Mouse (Mus musculus): ENCODE results near the gene Abca7.

The Abca7 gene

DNA sequence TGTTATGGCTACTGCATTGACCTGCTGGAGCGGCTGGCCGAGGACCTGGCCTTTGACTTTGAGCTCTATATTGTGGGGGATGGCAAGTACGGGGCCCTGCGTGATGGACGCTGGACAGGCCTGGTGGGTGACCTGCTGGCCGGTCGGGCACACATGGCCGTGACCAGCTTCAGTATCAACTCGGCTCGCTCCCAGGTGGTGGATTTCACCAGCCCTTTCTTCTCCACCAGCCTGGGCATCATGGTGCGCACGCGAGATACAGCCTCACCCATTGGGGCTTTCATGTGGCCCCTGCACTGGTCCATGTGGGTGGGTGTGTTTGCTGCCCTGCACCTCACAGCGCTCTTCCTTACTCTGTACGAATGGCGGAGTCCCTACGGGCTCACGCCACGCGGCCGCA lies 22.2 kb upstream of the Abca7 start:
- no peak for DNase-seq (ENCODE audit: low read depth, low spot score)

DNA sequence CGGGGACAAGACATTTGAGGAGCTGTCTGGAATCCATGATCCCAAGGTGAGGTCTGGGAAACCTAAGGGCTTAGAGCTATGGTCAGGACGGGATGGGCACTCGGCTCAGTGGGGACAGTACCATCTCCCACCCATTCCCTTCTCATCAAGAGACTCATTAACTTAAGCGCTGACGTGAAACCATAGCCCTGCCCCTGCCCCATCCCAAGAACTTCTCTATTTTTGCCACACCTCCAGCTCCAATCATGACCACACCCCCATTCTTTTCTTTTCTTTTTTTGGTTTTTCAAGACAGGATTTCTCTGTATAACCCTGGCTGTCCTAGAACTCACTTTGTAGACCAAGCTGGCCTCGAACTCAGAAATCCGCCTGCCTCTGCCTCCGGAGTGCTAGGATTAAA lies 21.6 kb upstream of the Abca7 start:
- DNase-seq (ENCODE audit: low read depth, low spot score): no peak

DNA sequence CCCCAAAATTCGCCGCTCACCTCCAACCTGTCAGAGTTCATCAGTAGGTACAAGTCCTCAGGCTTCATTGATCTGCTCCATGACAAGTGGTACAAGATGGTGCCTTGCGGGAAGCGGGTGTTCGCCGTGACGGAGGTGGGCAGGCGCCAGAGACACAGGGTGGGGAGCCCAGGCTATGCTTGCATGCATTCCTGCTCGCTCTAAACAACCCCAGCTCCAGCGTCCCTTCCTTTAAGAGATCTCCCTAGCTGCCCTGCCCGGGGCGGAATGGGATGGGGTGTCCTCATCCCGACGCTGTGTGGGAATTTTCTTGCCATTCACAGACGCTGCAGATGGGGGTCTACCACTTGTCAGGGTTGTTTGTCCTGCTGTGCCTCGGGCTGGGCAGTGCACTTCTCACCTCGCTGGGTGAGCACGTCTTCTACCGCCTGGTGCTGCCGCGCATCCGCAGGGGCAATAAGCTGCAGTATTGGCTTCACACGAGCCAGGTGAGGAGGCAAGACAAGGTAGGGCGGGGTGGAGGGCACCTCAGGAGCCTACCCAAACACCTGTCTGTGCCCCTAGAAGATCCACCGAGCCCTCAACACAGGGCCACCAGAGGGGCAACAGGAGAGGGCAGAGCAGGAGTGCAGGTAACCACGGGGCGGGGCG lies 20.1 kb upstream of the Abca7 start:
- no peak for DNase-seq (ENCODE audit: low read depth, low spot score)

DNA sequence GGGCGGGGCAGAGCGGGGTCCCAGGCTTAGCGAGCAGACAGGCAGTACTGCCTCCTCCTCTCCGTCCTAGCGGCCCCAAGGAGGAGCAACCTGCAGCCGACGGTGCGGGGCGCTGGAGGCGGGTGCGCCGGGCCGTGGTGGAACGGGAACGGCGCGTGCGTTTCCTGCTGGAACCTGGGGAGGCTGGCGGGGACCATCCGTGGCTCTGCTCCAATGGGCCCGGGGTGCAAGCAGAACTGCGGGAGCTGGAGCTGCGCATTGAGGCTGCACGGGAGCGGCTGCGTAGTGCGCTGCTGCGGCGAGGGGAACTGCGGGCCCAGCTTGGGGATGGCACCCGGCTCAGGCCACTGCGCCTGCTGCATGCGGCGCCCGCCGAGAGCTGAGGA lies 19.6 kb upstream of the Abca7 start:
- no peak for DNase-seq (ENCODE audit: low read depth, low spot score)

DNA sequence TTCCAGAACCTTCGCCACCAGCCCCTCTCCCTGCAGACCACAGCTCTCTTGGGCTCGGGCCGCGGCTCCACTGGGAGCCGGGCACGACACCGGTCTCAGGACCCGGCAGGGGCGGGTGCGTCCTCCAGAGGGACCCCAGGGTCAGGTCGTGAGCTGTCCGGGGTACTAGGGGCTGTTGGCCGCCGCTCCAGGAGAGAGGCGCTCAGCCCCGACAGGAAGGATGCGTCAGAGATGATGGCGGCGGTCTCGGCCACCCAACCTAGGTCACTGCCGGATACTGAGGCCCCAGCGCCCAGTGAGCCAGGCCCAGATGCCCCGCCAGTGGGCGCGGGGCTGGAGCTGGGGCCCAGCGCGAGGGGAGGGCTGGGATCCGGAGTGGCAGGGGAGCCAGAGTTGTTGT lies 19.0 kb upstream of the Abca7 start:
- DNase-seq (ENCODE audit: low read depth, low spot score): no peak

DNA sequence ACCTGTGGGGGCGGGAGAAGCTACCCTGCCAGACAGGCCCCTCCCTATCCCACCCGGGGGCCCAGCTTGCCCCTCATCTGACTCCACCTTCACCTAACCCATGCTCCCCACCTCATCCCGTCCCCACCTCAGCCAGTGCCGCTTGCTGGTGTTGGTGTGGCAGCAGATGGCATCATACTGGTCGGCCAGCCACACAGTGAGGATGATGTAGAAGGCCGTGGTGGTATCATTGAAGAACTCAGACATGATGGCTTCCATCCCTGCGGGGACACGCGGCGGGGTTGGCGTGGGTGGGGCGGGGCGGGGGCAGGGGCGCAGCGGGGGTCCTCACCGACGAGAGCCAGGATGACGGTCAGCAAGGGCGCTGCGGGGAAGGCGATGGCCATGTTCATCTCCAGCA lies 18.2 kb upstream of the Abca7 start:
- DNase-seq (ENCODE audit: low read depth, low spot score): no peak

DNA sequence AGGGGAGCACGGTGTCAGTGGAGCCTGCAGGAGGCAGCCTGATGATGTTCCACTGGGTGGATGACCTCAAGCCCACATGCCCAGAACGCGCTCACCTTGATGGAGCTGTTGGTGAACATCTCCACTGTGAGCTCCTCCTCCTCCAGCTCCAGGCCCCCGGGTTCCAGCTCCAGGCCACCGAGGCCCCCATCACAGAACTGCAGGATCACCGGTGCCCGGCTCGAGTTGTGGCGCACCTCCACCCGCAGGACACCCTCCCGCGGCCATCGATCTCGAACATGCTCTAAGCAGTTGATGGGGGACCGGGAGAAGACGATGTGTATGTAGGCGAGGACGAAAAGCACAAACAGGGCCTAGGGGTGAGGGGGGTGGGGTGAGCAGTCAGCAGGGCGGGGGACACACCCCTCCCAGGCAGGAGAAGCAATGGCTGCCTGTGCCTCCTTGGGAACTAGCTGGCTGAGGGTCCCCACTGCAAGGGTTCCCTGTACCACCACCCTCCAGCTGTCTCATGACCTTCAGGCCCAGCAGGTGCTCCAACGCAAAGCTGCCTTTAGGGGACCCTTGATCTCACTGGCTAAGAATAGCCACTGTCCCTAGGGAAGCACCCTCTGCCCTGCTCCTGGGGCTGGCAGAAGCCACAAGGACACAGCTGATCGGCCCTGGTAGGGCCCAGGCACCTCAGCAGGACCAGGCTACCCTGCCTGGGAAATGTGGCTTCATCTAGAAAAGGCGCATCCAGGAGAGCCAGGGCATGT lies 16.7 kb upstream of the Abca7 start:
- no peak for DNase-seq (ENCODE audit: low read depth, low spot score)

DNA sequence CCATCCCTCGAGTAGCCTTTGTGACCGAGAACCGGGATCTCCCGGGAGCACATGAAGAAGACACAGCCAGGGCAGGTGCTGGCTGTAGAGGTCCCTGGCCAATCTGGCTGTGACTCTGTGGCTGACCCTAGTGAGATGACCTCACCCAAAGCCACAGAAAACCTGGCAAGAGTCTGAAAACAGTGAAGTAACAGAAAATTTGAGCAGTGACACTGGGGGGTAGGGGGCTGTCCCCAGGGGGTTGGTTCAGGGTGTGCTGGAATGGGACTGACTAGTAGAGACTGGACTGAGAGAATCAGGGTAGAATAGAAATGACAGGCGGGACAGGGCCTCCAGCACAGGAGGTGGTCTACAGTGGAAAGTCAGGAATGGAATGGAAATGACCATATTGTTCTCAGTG lies 13.1 kb upstream of the Abca7 start:
- no peak for DNase-seq (ENCODE audit: low read depth, low spot score)

DNA sequence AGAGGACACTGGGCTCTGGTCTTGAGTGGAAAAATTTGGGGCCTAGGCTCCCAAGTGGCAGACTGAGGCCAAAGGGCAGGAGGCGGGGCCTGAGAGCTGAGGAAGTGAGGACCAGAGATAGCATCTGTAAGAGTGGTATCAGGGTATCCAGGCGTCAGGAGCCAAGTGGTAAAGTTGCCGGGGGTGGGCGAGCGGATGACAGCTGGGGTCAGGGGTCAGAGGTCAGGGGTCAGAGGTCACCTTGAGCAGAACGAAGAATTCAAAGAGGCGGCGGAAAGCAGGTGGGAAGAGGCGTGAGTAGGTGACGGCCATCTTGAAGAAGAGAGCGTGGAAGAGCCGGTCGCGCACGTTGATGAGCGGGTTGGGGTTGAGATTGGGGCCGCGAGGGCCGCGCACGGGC lies 12.6 kb upstream of the Abca7 start:
- DNase-seq (ENCODE audit: low read depth, low spot score): no peak

DNA sequence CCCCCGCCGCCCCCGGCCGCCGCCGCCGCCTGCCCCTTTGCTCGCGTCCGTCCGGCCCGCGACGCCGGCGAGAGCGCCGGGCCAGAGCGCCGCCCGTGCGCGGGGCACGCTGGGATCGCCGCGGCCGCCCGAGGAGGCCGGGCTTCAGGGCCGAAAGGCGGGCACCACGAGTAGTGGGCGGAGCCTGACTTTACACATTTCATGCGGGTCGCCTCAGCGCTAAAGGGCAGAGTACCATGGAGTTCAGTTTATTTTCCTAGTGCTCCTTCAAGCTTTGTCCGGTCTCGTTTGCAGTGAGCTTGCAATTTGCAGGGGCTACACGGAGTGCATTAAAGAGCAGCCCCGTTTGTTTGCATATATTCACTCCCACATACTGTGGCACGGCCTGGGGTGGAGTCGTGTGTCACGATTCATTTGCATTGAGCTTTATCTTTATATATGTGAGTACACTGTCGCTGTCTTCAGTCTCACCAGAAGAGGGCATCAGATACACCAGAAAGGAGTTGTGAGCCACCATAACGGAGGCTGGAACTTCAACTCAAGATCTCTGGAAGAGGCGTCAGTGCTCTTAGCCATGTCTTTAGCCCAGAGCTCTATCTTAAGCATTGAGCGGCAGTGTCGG lies 12.0 kb upstream of the Abca7 start, which contains the start of gene Tmem259:
Gene Tmem259 (minus strand): TSS at position 136 of the 622 bp plus-strand sequence.
- peak; percentile 87 for DNase-seq (ENCODE audit: low read depth, low spot score)

DNA sequence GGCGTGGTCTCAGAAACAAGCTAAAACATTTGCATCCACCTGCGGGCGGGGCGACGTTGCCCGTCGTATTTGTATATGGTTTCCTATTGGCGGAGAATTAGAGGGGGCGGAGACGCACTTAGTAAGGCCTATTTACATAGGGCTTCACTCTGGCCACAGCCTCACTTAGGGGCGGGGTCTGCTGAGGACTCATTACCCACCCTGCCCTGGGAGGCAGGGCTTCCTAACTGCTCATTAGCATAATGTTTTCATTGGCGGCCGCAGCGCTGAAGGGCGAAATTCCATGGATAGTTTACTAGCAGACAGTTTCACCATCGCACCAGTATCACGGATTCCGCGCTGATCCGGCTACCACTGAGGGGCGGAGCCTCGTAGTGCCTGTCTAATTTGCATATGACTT lies 11.4 kb upstream of the Abca7 start:
- peak; percentile 98 for DNase-seq (ENCODE audit: low read depth, low spot score)

DNA sequence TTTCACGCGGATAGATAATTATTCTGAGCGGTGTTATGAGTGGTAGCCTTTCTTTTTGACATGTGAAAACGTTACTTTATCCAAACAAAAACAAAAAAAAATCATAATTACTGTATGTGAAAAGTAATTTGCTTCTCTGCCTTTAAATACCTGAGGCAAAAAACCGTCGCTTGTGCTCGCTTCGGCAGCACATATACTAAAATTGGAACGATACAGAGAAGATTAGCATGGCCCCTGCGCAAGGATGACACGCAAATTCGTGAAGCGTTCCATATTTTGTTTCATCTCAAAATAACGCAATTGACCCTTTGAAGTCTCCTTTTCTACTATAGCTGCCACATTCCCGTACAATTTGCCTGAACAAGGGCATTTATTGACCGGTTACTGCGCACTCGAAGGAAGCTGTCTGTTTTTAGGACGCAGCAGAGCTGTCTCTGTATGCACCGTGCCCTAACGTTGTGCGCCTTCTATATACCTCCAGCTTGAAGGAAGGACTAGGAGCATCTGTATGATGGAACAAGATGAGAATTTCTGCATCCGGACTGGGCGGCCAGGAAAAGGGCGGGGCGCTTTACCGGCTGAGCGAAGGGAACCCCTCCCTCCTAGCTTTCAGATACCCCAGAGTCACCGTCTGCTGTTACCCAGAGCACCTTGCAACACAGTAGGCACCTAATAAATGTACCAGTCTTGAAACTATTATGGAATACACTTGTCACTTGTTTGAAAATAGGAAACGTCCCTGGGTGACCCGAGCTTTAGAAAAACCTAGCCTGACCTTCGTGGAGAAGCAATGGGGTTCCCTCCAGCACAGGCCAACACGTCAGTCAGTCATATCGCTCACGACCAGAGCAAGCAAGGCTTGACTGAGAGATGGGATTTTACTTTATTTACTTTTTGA lies 10.7 kb upstream of the Abca7 start:
- peak; percentile 32 for DNase-seq (ENCODE audit: low read depth, low spot score)

DNA sequence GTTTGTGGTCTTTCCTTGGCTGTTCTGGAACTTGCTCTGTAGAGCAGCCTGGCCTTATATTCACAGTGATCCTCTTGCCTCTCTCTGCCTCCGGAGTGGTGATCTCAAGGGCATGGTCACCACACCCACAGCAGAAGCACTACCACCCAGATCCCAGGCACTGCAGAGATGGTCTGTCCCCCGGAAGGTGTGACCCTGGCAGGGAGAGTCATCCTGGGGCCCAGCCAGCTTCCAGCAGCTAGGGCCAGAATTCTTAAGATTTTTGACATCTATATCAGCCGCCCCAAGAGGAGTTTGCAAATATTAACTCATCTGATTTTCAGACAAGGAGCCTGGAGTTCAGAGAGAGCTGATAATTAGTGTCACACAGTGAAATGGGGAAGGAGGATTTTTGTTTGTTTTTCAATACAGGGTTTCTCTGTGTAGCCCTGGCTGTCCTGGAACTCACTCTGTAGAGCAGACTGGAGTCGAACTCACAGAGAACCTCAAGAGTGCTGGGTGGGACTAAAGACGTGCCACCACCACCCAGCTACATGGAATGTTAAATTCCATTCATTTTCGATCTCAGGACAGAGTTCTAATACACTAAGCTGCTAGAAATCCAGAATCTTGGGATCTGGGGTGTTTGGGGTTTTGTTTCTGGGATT lies 9.9 kb upstream of the Abca7 start:
- DNase-seq (ENCODE audit: low read depth, low spot score): no peak

DNA sequence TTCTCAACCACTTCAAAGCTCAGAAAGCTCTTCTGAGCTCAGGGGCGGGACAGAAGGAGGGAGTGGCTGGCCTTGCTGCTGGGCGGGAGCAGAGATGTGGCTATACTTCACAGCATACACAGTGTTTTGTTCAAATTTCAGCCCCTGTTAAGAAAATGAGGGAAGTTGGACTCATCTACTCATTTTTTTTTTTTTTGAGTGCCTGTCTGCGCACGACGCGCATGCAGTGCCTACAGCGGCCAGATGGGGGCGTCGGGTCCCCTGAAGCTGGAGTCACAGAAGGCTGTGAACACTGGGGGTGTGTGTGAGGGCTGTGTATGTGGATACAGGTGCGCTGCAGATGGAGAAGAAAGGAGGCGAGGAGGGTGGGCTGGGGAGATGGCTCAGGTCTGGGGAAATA lies 9.3 kb upstream of the Abca7 start:
- no peak for DNase-seq (ENCODE audit: low read depth, low spot score)

DNA sequence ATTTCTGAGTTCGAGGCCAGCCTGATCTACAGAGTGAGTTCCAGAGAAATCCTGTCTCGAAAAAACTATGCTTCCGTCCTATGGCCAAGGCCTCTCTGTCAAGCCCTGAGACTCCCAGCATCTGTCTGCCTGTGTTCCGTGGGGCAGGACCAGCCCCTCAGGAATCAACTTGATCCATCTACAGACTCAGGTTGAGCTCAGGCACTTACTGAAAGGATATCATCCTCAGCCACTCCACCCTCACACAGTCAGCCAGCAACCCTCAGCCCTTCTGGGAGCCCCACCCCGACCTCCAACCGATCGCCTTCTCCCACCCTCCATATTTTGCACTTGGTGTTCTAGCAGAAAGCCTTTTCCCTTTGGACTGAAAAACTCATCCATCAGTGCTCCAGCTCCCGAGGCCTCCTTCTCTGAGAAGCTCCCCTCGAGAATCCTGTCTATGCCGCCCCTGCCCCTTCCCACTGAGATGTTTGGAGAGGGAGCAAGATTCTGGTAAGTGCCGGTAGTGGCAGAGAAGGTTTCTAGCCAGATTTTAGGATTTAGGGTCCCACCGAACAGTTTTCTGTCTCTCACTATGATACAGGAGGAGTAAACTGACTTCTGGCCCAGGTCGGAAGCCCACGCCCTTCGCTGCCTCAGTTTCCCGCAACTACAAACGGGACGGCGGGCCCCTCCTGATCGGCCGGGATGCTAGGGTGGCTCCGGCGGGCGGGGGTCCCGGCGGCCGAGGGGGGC lies 8.4 kb upstream of the Abca7 start:
- DNase-seq (ENCODE audit: low read depth, low spot score): no peak

DNA sequence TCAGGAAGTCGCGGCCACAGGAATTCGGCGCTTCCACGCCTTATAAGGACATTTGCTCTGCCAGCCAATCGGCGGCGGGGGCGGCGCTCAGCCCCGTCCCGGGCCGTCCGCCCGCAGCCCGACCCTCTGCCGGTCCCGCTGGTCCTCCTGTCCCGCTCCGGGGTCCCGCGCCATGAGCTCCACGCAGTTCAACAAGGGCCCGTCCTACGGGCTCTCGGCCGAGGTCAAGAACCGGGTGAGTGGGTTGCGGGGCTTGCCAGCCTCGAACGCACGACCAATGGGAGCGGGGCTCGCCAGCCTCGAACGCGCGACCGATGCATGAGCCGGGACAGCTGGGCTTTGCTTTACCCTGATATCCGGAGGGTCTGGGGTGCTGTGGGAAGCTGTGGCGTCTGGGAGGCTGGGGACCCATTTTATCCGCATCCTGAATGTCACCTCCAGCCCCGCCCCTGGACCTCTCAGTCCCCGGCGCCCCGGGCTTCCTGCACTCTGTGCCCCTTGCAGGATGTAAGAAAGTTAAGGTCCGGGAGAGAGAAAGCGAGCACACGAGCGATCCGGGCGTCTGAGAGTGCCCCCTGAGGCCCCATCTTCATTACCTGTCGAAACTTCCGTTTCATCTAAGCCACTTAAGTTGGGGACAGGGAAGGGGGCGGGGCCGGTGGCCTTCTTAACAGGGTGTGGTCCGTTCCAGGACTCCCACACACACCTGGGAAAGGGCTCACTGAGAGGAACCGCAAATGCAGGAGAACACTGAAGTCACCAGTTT lies 7.6 kb upstream of the Abca7 start, which contains the start of gene Cnn2:
Gene Cnn2 (plus strand): TSS at position 79 of the 766 bp plus-strand sequence.
- DNase-seq (ENCODE audit: low read depth, low spot score): no peak

DNA sequence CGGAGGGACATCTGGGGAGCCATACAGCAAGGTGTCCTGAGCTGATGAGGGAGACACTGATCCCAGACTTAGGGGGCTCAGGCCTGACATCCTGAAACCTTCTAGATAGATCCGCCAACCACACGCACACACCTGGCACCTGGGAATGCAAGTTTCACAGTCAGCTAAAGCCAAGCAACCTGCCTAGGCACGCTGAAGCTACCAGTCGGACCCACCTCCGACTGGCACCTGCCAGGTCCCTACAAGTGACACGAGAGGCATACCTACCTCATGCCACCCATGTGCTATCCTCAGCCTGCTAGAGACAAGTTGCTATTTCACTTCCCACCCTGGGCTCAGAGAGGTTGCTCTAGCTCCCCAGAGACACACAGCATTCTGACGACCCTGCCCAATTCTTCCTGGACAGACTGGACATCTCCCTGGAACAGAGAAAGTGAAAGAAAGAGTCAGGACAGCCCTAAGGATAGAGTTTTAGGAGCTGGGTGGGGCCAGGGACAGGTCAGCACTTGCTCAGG lies 7.0 kb upstream of the Abca7 start:
- no peak for DNase-seq (ENCODE audit: low read depth, low spot score)

DNA sequence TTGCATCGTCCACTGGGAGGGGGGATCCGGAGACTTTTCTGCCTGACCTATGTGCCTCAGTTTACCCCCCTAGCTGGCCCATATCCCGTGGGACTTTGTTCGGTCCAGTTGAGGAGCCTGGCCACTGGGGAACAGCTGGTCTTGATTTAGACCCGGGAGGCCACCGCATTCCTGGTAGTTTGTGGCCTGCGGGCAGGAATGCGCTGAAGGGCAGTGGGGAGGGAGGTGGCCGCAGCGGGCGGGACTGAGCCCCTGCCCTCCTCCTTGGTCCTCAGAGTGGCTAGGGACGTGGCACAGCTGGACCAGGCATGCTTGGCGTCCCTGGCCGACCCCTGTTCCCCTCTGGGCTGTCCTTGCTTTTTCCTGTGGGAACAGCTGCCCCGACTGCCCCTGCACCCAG lies 6.4 kb upstream of the Abca7 start:
- DNase-seq (ENCODE audit: low read depth, low spot score): no peak

DNA sequence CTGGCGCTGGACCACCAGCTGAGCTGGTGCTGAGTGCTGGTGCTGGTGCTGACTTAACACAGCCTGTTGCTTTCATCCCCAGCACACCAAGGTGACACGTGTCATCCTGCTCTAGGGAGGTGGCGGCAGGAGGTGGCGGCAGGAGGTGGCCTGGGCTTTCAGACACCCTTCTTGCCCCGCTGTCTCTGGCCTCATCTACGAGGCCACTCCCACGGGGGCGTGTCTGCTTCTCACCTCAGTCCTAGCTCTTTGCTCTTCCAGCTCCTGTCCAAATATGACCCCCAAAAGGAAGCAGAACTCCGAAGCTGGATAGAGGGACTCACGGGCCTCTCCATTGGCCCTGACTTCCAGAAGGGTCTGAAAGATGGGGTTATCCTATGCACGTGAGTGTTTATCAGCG lies 5.2 kb upstream of the Abca7 start:
- no peak for DNase-seq (ENCODE audit: low read depth, low spot score)

DNA sequence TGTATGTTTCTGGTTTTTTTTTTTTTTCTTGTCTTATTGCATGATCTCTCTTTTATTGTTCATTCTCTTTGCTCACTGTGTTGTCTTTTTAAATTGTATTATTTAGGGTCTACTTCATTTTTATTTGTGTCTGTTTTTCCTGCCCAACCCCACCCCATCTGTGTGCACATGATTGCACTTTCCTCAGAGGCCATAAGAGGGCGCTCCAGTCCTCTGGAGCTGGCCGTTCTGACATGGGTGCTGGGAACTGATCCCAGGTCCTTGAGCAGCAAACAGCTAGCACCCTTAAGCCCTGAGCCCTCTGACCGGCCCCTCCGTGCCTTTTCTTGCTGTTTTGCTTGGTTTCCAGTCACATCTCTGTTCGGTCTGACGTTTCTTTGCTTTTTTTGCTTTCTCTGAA lies 4.7 kb upstream of the Abca7 start:
- DNase-seq (ENCODE audit: low read depth, low spot score): no peak
